Mouse (Mus musculus): ENCODE results near the gene Tmem198b. TPM values are rescaled to one million over a fixed set of nuclear protein-coding genes. Genes with fewer than 3 reads are reported as not detected.
"Not testable (repeated sequence)": the region's sequence is repeated elsewhere in the genome, so short reads cannot be mapped to it uniquely, and the experiment has no call there.

The Tmem198b gene
- total RNA-seq (2021) = 10 to 100 TPM in 1 of 2 experiments, 1 to 10 TPM in 1; 7.9 to 10.3 TPM
- long read RNA-seq, experiment 1, partial matches to known transcripts = 0 of 2 reads
- long read RNA-seq, experiment 1, other reads (novel, unspliced or antisense) = 1 of 2 reads
- long read RNA-seq, experiment 2, partial matches to known transcripts = 0 of 2 reads
- long read RNA-seq, experiment 2, other reads (novel, unspliced or antisense) = 2 of 2 reads

- intact Hi-C loops (cut with DNase I) = loop anchor here (1.0 kb wide), 1 partner anchor 56 kb away; no protein-coding TSS in a partner anchor
- Histone ChIP-seq H3K4me3 (peak within 1 kb of the TSS; percentile 86), H3K27ac (peak within 1 kb of the TSS; percentile 97)
- peak; percentile 59 to 65 for DNase-seq (ENCODE audit: extremely low spot score in 1 of 2, low spot score in 2 of 2)
- no peak for TF ChIP-seq CTCF (IDR thresholded peaks at IDR 0.05)
These were observed at the start of gene Tmem198b for GRCm38 (mm10) chr10:128804271-128805091. Gene Tmem198b, minus strand, starts transcription at chr10:128804370.

- Histone ChIP-seq H3K4me3 (no peak overlapping the region), H3K27ac (no peak overlapping the region)
- no peak for TF ChIP-seq CTCF (IDR thresholded peaks at IDR 0.05)
- intact Hi-C loops (cut with DNase I) = no loop called here
- DNase-seq (ENCODE audit: extremely low spot score in 1 of 2, low spot score in 2 of 2) = no peak
These were observed 46.2 kb upstream of the Tmem198b start for GRCm38 (mm10) chr10:128850339-128850738.

GRCm38 (mm10) chr10:128848426-128848825, 44.3 kb upstream of the Tmem198b start:
- no peak overlapping the region for H3K27ac ChIP-seq
- H3K4me3 ChIP-seq = no peak overlapping the region
- TF ChIP-seq CTCF (IDR thresholded peaks at IDR 0.05) = no peak
- DNase-seq (ENCODE audit: extremely low spot score in 1 of 2, low spot score in 2 of 2) = no peak
- intact Hi-C loops (cut with DNase I) = loop anchor here (5.0 kb wide), 1 partner anchor 129 kb away; no protein-coding TSS in a partner anchor

- Histone ChIP-seq H3K4me3 (no peak overlapping the region), H3K27ac (no peak overlapping the region)
- DNase-seq (ENCODE audit: extremely low spot score in 1 of 2, low spot score in 2 of 2) = no peak
- TF ChIP-seq CTCF (IDR thresholded peaks at IDR 0.05) = no peak
- intact Hi-C loops (cut with DNase I) = loop anchor here (5.0 kb wide), 1 partner anchor 131 kb away; no protein-coding TSS in a partner anchor
These were observed 42.5 kb upstream of the Tmem198b start for GRCm38 (mm10) chr10:128846664-128847063.

GRCm38 (mm10) chr10:128845516-128845915, 41.3 kb upstream of the Tmem198b start:
- Histone ChIP-seq H3K4me3 (no peak overlapping the region), H3K27ac (no peak overlapping the region)
- DNase-seq (ENCODE audit: extremely low spot score in 1 of 2, low spot score in 2 of 2) = no peak
- intact Hi-C loops (cut with DNase I) = loop anchor here (1.0 to 5.0 kb wide), 2 partner anchors 50 to 132 kb away; no protein-coding TSS in a partner anchor
- TF ChIP-seq CTCF (IDR thresholded peaks at IDR 0.05) = peak; percentile 72

GRCm38 (mm10) chr10:128843260-128843659, 39.1 kb upstream of the Tmem198b start:
- intact Hi-C loops (cut with DNase I) = no loop called here
- H3K4me3 ChIP-seq = no peak overlapping the region
- DNase-seq (ENCODE audit: extremely low spot score in 1 of 2, low spot score in 2 of 2) = no peak
- H3K27ac ChIP-seq = no peak overlapping the region
- TF ChIP-seq CTCF (IDR thresholded peaks at IDR 0.05) = no peak

GRCm38 (mm10) chr10:128840612-128841011, 36.4 kb upstream of the Tmem198b start:
- no peak for DNase-seq (ENCODE audit: extremely low spot score in 1 of 2, low spot score in 2 of 2)
- no peak for TF ChIP-seq CTCF (IDR thresholded peaks at IDR 0.05)
- intact Hi-C loops (cut with DNase I) = no loop called here
- no peak overlapping the region for H3K4me3 ChIP-seq
- no peak overlapping the region for H3K27ac ChIP-seq

GRCm38 (mm10) chr10:128839434-128839833, 35.3 kb upstream of the Tmem198b start:
- TF ChIP-seq CTCF (IDR thresholded peaks at IDR 0.05) = no peak
- Histone ChIP-seq H3K4me3 (no peak overlapping the region), H3K27ac (no peak overlapping the region)
- DNase-seq (ENCODE audit: extremely low spot score in 1 of 2, low spot score in 2 of 2) = no peak
- intact Hi-C loops (cut with DNase I) = no loop called here

GRCm38 (mm10) chr10:128837400-128837799, 33.2 kb upstream of the Tmem198b start:
- Histone ChIP-seq H3K4me3 (no peak overlapping the region), H3K27ac (no peak overlapping the region)
- DNase-seq (ENCODE audit: extremely low spot score in 1 of 2, low spot score in 2 of 2) = no peak
- peak; percentile 29 for TF ChIP-seq CTCF (IDR thresholded peaks at IDR 0.05)
- intact Hi-C loops (cut with DNase I) = no loop called here

- intact Hi-C loops (cut with DNase I) = no loop called here
- no peak for DNase-seq (ENCODE audit: extremely low spot score in 1 of 2, low spot score in 2 of 2)
- no peak for TF ChIP-seq CTCF (IDR thresholded peaks at IDR 0.05)
- no peak overlapping the region for H3K4me3 ChIP-seq
- H3K27ac ChIP-seq = no peak overlapping the region
These were observed 19.7 kb upstream of the Tmem198b start for GRCm38 (mm10) chr10:128823821-128824220.

GRCm38 (mm10) chr10:128823087-128823486, 18.9 kb upstream of the Tmem198b start:
- TF ChIP-seq CTCF (IDR thresholded peaks at IDR 0.05) = peak; percentile 26
- H3K27ac ChIP-seq; intact Hi-C loops (cut with DNase I); DNase-seq (ENCODE audit: extremely low spot score in 1 of 2, low spot score in 2 of 2): not testable (repeated sequence)
- peak overlapping the region; percentile 88; the same call in 1 of the 2 replicates for H3K4me3 ChIP-seq

- TF ChIP-seq CTCF (IDR thresholded peaks at IDR 0.05) = no peak
- Histone ChIP-seq H3K27ac (peak overlapping the region; percentile 85), H3K4me3 (peak overlapping the region; percentile 88)
- intact Hi-C loops (cut with DNase I) = no loop called here
- no peak for DNase-seq (ENCODE audit: extremely low spot score in 1 of 2, low spot score in 2 of 2)
These were observed 18.0 kb upstream of the Tmem198b start for GRCm38 (mm10) chr10:128822135-128822534.

All from left cerebral cortex, adult 2 months (tissue).